Mouse (Mus musculus): ENCODE results near the gene Apoa2.
A peak's percentile ranks its signal among the peaks of the same experiment; 100 is the strongest.
"Not testable (repeated sequence)": the region's sequence is repeated elsewhere in the genome, so short reads cannot be mapped to it uniquely, and the experiment has no call there.

The Apoa2 gene

GRCm38 (mm10) chr1:171237438-171237837 is 12.6 kb downstream of the Apoa2 start:
- DNase-seq (ENCODE audit: low spot score): no peak

- DNase-seq (ENCODE audit: low spot score): peak; percentile 62
Observed at GRCm38 (mm10) chr1:171238463-171238862, 13.6 kb downstream of the Apoa2 start.

- no peak for DNase-seq (ENCODE audit: low spot score)
Observed at GRCm38 (mm10) chr1:171239992-171240744, 15.3 kb downstream of the Apoa2 start.

GRCm38 (mm10) chr1:171240911-171241310 is 16.1 kb downstream of the Apoa2 start:
- no peak for DNase-seq (ENCODE audit: low spot score)

GRCm38 (mm10) chr1:171241952-171242351 is 17.1 kb downstream of the Apoa2 start:
- not testable (repeated sequence) for DNase-seq (ENCODE audit: low spot score)

GRCm38 (mm10) chr1:171245353-171245752 is 20.5 kb downstream of the Apoa2 start:
- DNase-seq (ENCODE audit: low spot score): no peak

- DNase-seq (ENCODE audit: low spot score): peak; percentile 99
Observed at GRCm38 (mm10) chr1:171246709-171247452, 22.0 kb downstream of the Apoa2 start.

- DNase-seq (ENCODE audit: low spot score): no peak
Observed at GRCm38 (mm10) chr1:171247453-171247841, 22.6 kb downstream of the Apoa2 start.

- DNase-seq (ENCODE audit: low spot score): no peak
Observed at GRCm38 (mm10) chr1:171247916-171248315, 23.1 kb downstream of the Apoa2 start.

GRCm38 (mm10) chr1:171248386-171249226 is 23.8 kb downstream of the Apoa2 start:
- no peak for DNase-seq (ENCODE audit: low spot score)

GRCm38 (mm10) chr1:171249913-171250600 is 25.2 kb downstream of the Apoa2 start, which contains the start of gene Adamts4:
Adamts4 (plus strand) TSS chr1:171250421.
- peak; percentile 52 for DNase-seq (ENCODE audit: low spot score)

GRCm38 (mm10) chr1:171250680-171251593 is 26.1 kb downstream of the Apoa2 start, which contains the start of gene Ndufs2:
Ndufs2 (minus strand) TSS chr1:171251388.
- no peak for DNase-seq (ENCODE audit: low spot score)

- DNase-seq (ENCODE audit: low spot score): peak; percentile 80
Observed at GRCm38 (mm10) chr1:171251594-171252324, 26.9 kb downstream of the Apoa2 start.

- no peak for DNase-seq (ENCODE audit: low spot score)
Observed at GRCm38 (mm10) chr1:171252415-171252814, 27.6 kb downstream of the Apoa2 start.

- no peak for DNase-seq (ENCODE audit: low spot score)
Observed at GRCm38 (mm10) chr1:171256095-171256818, 31.4 kb downstream of the Apoa2 start.

GRCm38 (mm10) chr1:171256937-171257548 is 32.2 kb downstream of the Apoa2 start:
- DNase-seq (ENCODE audit: low spot score): peak; percentile 85

GRCm38 (mm10) chr1:171257781-171258180 is 32.9 kb downstream of the Apoa2 start:
- no peak for DNase-seq (ENCODE audit: low spot score)

GRCm38 (mm10) chr1:171258921-171259320 is 34.1 kb downstream of the Apoa2 start:
- no peak for DNase-seq (ENCODE audit: low spot score)

GRCm38 (mm10) chr1:171260316-171260715 is 35.5 kb downstream of the Apoa2 start:
- no peak for DNase-seq (ENCODE audit: low spot score)
